Mouse (Mus musculus) lung, adult 2 months (tissue): ENCODE measurements around the gene Lrg1.

Experiments
- CTCF ChIP-seq: fragments of 200-500 bp; IDR thresholded peaks from 2 replicates; pipeline ENCODE4 v1.5.1; 2011; ENCODE audit warnings: mild to moderate bottlenecking, low read length, control low read depth; ENCODE audit not compliant: insufficient read depth
- POLR2A ChIP-seq: fragments of 200-500 bp; IDR thresholded peaks from 2 replicates; pipeline ENCODE4 v1.6.1; 2011; ENCODE audit warnings: low read depth, mild to moderate bottlenecking, control low read depth, low read length, borderline replicate concordance; ENCODE audit errors: extremely low read depth

GRCm38 (mm10) chr17:56123681-56124340 lies 2.0 kb upstream of the Lrg1 start:
- TF ChIP-seq CTCF, result no peak
- no peak for TF ChIP-seq POLR2A
